Comparison of ENCODE assay signal across 19 mouse cellular contexts in genomic region chr4:155451597-155451996, GRCm38 (mm10). TPM values are rescaled to one million over a fixed set of nuclear protein-coding genes. Genes with fewer than 3 reads are reported as not detected.
DNase-seq lines count a peak whose midpoint lies in the region; ATAC-seq and TF ChIP-seq lines count a peak whose summit lies in the region.
"Had no signal": no experiment of that assay in that cellular context is flagged by ENCODE, and none has a peak within 500 bp of the region (broad histone marks: within the 10 kb centered on the region; RNA-seq: fewer than 3 reads in every experiment).

No protein-coding gene starts in this region.

- H3K36me3 ChIP-seq in forebrain, embryonic 10.5 days (replicated peaks), result no peaks in the 10 kb centered on the region
- no peaks in the 10 kb centered on the region for H3K36me3 ChIP-seq in forebrain, postnatal 0 days (ENCODE audit: insufficient read depth)
- no peaks in the 10 kb centered on the region for H3K36me3 ChIP-seq in midbrain, embryonic 11.5 days (ENCODE audit: control insufficient read depth, insufficient read depth, low read length)
- H3K36me3 ChIP-seq in midbrain, embryonic 13.5 days, result no peaks in the 10 kb centered on the region
- H3K36me3 ChIP-seq in embryonic facial prominence, embryonic 11.5 days (replicated peaks; ENCODE audit: control insufficient read depth, insufficient read depth, low read depth, low read length), result no peaks in the 10 kb centered on the region
- H3K36me3 ChIP-seq in midbrain, embryonic 14.5 days (ENCODE audit: control insufficient read depth, insufficient read depth, low read length), result no peaks in the 10 kb centered on the region
- H3K36me3 ChIP-seq in kidney, embryonic 16.5 days (ENCODE audit: insufficient read depth, low read length), result no peaks in the 10 kb centered on the region
- H3K36me3 ChIP-seq: forebrain, embryonic 15.5 days; heart, embryonic 12.5 days; hindbrain, embryonic 13.5 days had no signal

- peak overlapping the region; percentile 4; the same call in 1 of the 2 replicates for H3K4me3 ChIP-seq in forebrain, embryonic 10.5 days
- no peak overlapping the region for H3K4me3 ChIP-seq in forebrain, postnatal 0 days (ENCODE audit: low read depth, low read length)
- no peak overlapping the region for H3K4me3 ChIP-seq in midbrain, embryonic 11.5 days (ENCODE audit: low read depth, low read length)
- no peak overlapping the region for H3K4me3 ChIP-seq in midbrain, embryonic 13.5 days (replicated peaks)
- no peak overlapping the region for H3K4me3 ChIP-seq in embryonic facial prominence, embryonic 11.5 days (ENCODE audit: low read depth, low read length)
- no peak overlapping the region for H3K4me3 ChIP-seq in midbrain, embryonic 14.5 days (replicated peaks; ENCODE audit: low read depth, low read length)
- no peak overlapping the region for H3K4me3 ChIP-seq in kidney, embryonic 16.5 days (ENCODE audit: low read length)
- H3K4me3 ChIP-seq: forebrain, embryonic 15.5 days; heart, embryonic 12.5 days; hindbrain, embryonic 13.5 days had no signal

- H3K27ac ChIP-seq in forebrain, embryonic 10.5 days, result 0 out of 2 replicates have a peak overlapping the region, but pooled peaks have one; percentile 17
- no peak overlapping the region for H3K27ac ChIP-seq in forebrain, postnatal 0 days (ENCODE audit: low read depth, low read length)
- H3K27ac ChIP-seq in midbrain, embryonic 11.5 days (ENCODE audit: low read depth, low read length), result no peak overlapping the region
- H3K27ac ChIP-seq in midbrain, embryonic 13.5 days, result no peak overlapping the region
- H3K27ac ChIP-seq in embryonic facial prominence, embryonic 11.5 days (replicated peaks; ENCODE audit: low read depth, low read length), result no peak overlapping the region
- no peak overlapping the region for H3K27ac ChIP-seq in midbrain, embryonic 14.5 days (replicated peaks; ENCODE audit: low read depth, low read length)
- no peak overlapping the region for H3K27ac ChIP-seq in kidney, embryonic 16.5 days (ENCODE audit: low read length)
- H3K27ac ChIP-seq: forebrain, embryonic 15.5 days; hindbrain, embryonic 13.5 days had no signal

- peaks cover 6% of the 10 kb centered on the region for H3K4me1 ChIP-seq in forebrain, embryonic 10.5 days
- no peaks in the 10 kb centered on the region for H3K4me1 ChIP-seq in forebrain, postnatal 0 days (ENCODE audit: insufficient read depth)
- no peaks in the 10 kb centered on the region for H3K4me1 ChIP-seq in midbrain, embryonic 11.5 days (ENCODE audit: control insufficient read depth, insufficient read depth, low read length)
- no peaks in the 10 kb centered on the region for H3K4me1 ChIP-seq in midbrain, embryonic 13.5 days (replicated peaks)
- H3K4me1 ChIP-seq in embryonic facial prominence, embryonic 11.5 days (ENCODE audit: control insufficient read depth, insufficient read depth, low read length), result no peaks in the 10 kb centered on the region
- no peaks in the 10 kb centered on the region for H3K4me1 ChIP-seq in midbrain, embryonic 14.5 days (ENCODE audit: control insufficient read depth, insufficient read depth, low read length)
- H3K4me1 ChIP-seq in kidney, embryonic 16.5 days (ENCODE audit: insufficient read depth, low read length), result no peaks in the 10 kb centered on the region
- H3K4me1 ChIP-seq: forebrain, embryonic 15.5 days; heart, embryonic 12.5 days; hindbrain, embryonic 13.5 days had no signal

- H3K9me3 ChIP-seq in forebrain, embryonic 10.5 days, result no peaks in the 10 kb centered on the region
- H3K9me3 ChIP-seq in forebrain, postnatal 0 days (ENCODE audit: low read length), result no peaks in the 10 kb centered on the region
- no peaks in the 10 kb centered on the region for H3K9me3 ChIP-seq in midbrain, embryonic 11.5 days (ENCODE audit: control insufficient read depth, low read length)
- H3K9me3 ChIP-seq in midbrain, embryonic 13.5 days, result no peaks in the 10 kb centered on the region
- H3K9me3 ChIP-seq in embryonic facial prominence, embryonic 11.5 days (replicated peaks; ENCODE audit: control insufficient read depth, low read length), result no peaks in the 10 kb centered on the region
- no peaks in the 10 kb centered on the region for H3K9me3 ChIP-seq in midbrain, embryonic 14.5 days (ENCODE audit: control insufficient read depth, low read length)
- no peaks in the 10 kb centered on the region; the same call in 1 of the 2 replicates for H3K9me3 ChIP-seq in kidney, embryonic 16.5 days (ENCODE audit: low read length)
- H3K9me3 ChIP-seq: forebrain, embryonic 15.5 days; heart, embryonic 12.5 days; hindbrain, embryonic 13.5 days had no signal

- H3K27me3 ChIP-seq in forebrain, embryonic 10.5 days (ENCODE audit: poor library complexity, severe bottlenecking), result no peaks in the 10 kb centered on the region
- H3K27me3 ChIP-seq in forebrain, postnatal 0 days (ENCODE audit: insufficient read depth, low read length), result no peaks in the 10 kb centered on the region
- H3K27me3 ChIP-seq in midbrain, embryonic 11.5 days (ENCODE audit: control insufficient read depth, insufficient read depth, low read length), result no peaks in the 10 kb centered on the region
- no peaks in the 10 kb centered on the region for H3K27me3 ChIP-seq in midbrain, embryonic 13.5 days
- H3K27me3 ChIP-seq in embryonic facial prominence, embryonic 11.5 days (ENCODE audit: control insufficient read depth, insufficient read depth, low read length), result no peaks in the 10 kb centered on the region
- no peaks in the 10 kb centered on the region for H3K27me3 ChIP-seq in midbrain, embryonic 14.5 days (ENCODE audit: control insufficient read depth, insufficient read depth, low read length)
- H3K27me3 ChIP-seq in kidney, embryonic 16.5 days (ENCODE audit: insufficient read depth, low read length), result no peaks in the 10 kb centered on the region
- H3K27me3 ChIP-seq: forebrain, embryonic 15.5 days; heart, embryonic 12.5 days; hindbrain, embryonic 13.5 days had no signal

- DNase-seq in forebrain, embryonic 10.5 days (ENCODE audit: extremely low spot score, low spot score), result no peak
- no peak for DNase-seq in forebrain, postnatal 0 days
- DNase-seq in midbrain, embryonic 11.5 days (ENCODE audit: low spot score, missing footprints), result peak; percentile 81
- DNase-seq in embryonic facial prominence, embryonic 11.5 days (ENCODE audit: low spot score), result peak; percentile 61
- DNase-seq in midbrain, embryonic 14.5 days, result peak; percentile 1
- no peak for DNase-seq in c-Kit-positive CD71-positive TER-119-positive erythroid progenitor cells, embryonic 14.5 days (ENCODE audit: low spot score)
- DNase-seq: cerebellum, adult 11 months; gastrocnemius, postnatal 25 days; kidney, adult 2 months; lung, embryonic 14.5 days had no signal

- no peak for TF ChIP-seq CTCF in forebrain, postnatal 0 days (IDR thresholded peaks at IDR 0.05; ENCODE audit: low read depth)

- H3K4me2 ChIP-seq in forebrain, postnatal 0 days (ENCODE audit: low read depth), result no peak overlapping the region
- H3K4me2 ChIP-seq in midbrain, embryonic 11.5 days, result no peak overlapping the region
- no peak overlapping the region for H3K4me2 ChIP-seq in midbrain, embryonic 13.5 days (replicated peaks)
- no peak overlapping the region for H3K4me2 ChIP-seq in embryonic facial prominence, embryonic 11.5 days (ENCODE audit: low read depth, low read length)
- no peak overlapping the region for H3K4me2 ChIP-seq in midbrain, embryonic 14.5 days (ENCODE audit: low read length)
- no peak overlapping the region for H3K4me2 ChIP-seq in kidney, embryonic 16.5 days (replicated peaks; ENCODE audit: low read depth, low read length)
- H3K4me2 ChIP-seq: forebrain, embryonic 15.5 days; heart, embryonic 12.5 days; hindbrain, embryonic 13.5 days; lung, embryonic 14.5 days had no signal

- ATAC-seq in forebrain, postnatal 0 days, result no peak
- ATAC-seq in midbrain, embryonic 11.5 days (ENCODE audit: low FRiP score), result no peak
- no peak for ATAC-seq in midbrain, embryonic 13.5 days
- 0 out of 2 replicates have a peak, but pooled peaks have one; percentile 34 for ATAC-seq in embryonic facial prominence, embryonic 11.5 days (replicated peaks; ENCODE audit: insufficient number of reproducible peaks, low FRiP score, low TSS enrichment, low read depth)
- no peak for ATAC-seq in midbrain, embryonic 14.5 days (ENCODE audit: low FRiP score, low TSS enrichment)
- ATAC-seq in kidney, embryonic 16.5 days (ENCODE audit: low FRiP score, low TSS enrichment), result no peak
- ATAC-seq: forebrain, embryonic 15.5 days had no signal

- 38% methylated on average over 10 of the region's 10 CpGs for WGBS in forebrain, embryonic 10.5 days
- 32% methylated on average over 10 of the region's 10 CpGs for WGBS in forebrain, postnatal 0 days
- 34% methylated on average over 10 of the region's 10 CpGs for WGBS in midbrain, embryonic 11.5 days
- WGBS in midbrain, embryonic 13.5 days, result 32% methylated on average over 10 of the region's 10 CpGs
- 39% methylated on average over 10 of the region's 10 CpGs for WGBS in embryonic facial prominence, embryonic 11.5 days
- WGBS in midbrain, embryonic 14.5 days, result 36% methylated on average over 10 of the region's 10 CpGs
- WGBS in kidney, embryonic 16.5 days, result 40% methylated on average over 10 of the region's 10 CpGs

- H3K9ac ChIP-seq in forebrain, postnatal 0 days, result no peak overlapping the region
- H3K9ac ChIP-seq in midbrain, embryonic 11.5 days (ENCODE audit: low read length), result no peak overlapping the region
- H3K9ac ChIP-seq in midbrain, embryonic 13.5 days (replicated peaks), result no peak overlapping the region
- no peak overlapping the region for H3K9ac ChIP-seq in embryonic facial prominence, embryonic 11.5 days (replicated peaks; ENCODE audit: low read length)
- no peak overlapping the region for H3K9ac ChIP-seq in midbrain, embryonic 14.5 days (replicated peaks; ENCODE audit: low read length)
- H3K9ac ChIP-seq in kidney, embryonic 16.5 days (replicated peaks; ENCODE audit: low read length), result no peak overlapping the region
- H3K9ac ChIP-seq: forebrain, embryonic 15.5 days; heart, embryonic 12.5 days; hindbrain, embryonic 13.5 days; lung, embryonic 14.5 days had no signal

RNA-seq across cellular contexts. Expression of gene Tmem52, which starts 17.3 kb away (rescaled TPM):
- not detected in 2 replicates for polyA plus RNA-seq in forebrain, embryonic 10.5 days (2016; fragmentation: Nextera tagmentation; extraction: Ambion mirVana)
- 0.52 TPM in 1 of 2 replicates, not detected in the other for total RNA-seq in forebrain, postnatal 0 days (2014; rRNA removed)
- 0.23 and 0.29 TPM in 2 replicates for polyA plus RNA-seq in forebrain, postnatal 0 days (2015; fragmentation: Nextera tagmentation; extraction: Ambion mirVana)
- not detected in 2 replicates for polyA plus RNA-seq in midbrain, embryonic 11.5 days (2014; fragmentation: Nextera tagmentation; extraction: Ambion mirVana)
- not detected in 2 replicates for polyA plus RNA-seq in midbrain, embryonic 13.5 days (2015; fragmentation: Nextera tagmentation; extraction: Ambion mirVana)
- not detected in 2 replicates for polyA plus RNA-seq in embryonic facial prominence, embryonic 11.5 days (2014; fragmentation: Nextera tagmentation; extraction: Ambion mirVana)
- polyA plus RNA-seq in midbrain, embryonic 14.5 days (2014; fragmentation: Nextera tagmentation; extraction: Ambion mirVana), result 0.57 TPM in 1 of 2 replicates, not detected in the other
- polyA plus RNA-seq in kidney, embryonic 16.5 days (2015; fragmentation: Nextera tagmentation; extraction: Ambion mirVana), result 1.9 and 2.2 TPM in 2 replicates
- total RNA-seq: common myeloid progenitor, adult 5-6 weeks; liver, adult 2 months had no signal
- polyA plus RNA-seq: heart, embryonic 12.5 days; hindbrain, embryonic 13.5 days; liver, adult 2 months; lung, embryonic 14.5 days; neural tube, embryonic 14.5 days had no signal

RNA-seq across cellular contexts. Expression of gene Gnb1, which starts 39.6 kb away (rescaled TPM):
- polyA plus RNA-seq in forebrain, embryonic 10.5 days (2016; fragmentation: Nextera tagmentation; extraction: Ambion mirVana), result 607 and 643 TPM in 2 replicates
- 252 and 268 TPM in 2 replicates for total RNA-seq in forebrain, postnatal 0 days (2014; rRNA removed)
- polyA plus RNA-seq in forebrain, postnatal 0 days (2015; fragmentation: Nextera tagmentation; extraction: Ambion mirVana), result 1,233 and 1,420 TPM in 2 replicates
- 771 and 811 TPM in 2 replicates for polyA plus RNA-seq in midbrain, embryonic 11.5 days (2014; fragmentation: Nextera tagmentation; extraction: Ambion mirVana)
- polyA plus RNA-seq in midbrain, embryonic 13.5 days (2015; fragmentation: Nextera tagmentation; extraction: Ambion mirVana), result 1,008 and 1,072 TPM in 2 replicates
- 677 and 691 TPM in 2 replicates for polyA plus RNA-seq in embryonic facial prominence, embryonic 11.5 days (2014; fragmentation: Nextera tagmentation; extraction: Ambion mirVana)
- polyA plus RNA-seq in midbrain, embryonic 14.5 days (2014; fragmentation: Nextera tagmentation; extraction: Ambion mirVana), result 1,231 and 1,263 TPM in 2 replicates
- 413 and 477 TPM in 2 replicates for polyA plus RNA-seq in kidney, embryonic 16.5 days (2015; fragmentation: Nextera tagmentation; extraction: Ambion mirVana)

RNA-seq across cellular contexts. Expression of gene Cfap74, which starts 42.6 kb away (rescaled TPM):
- polyA plus RNA-seq in forebrain, embryonic 10.5 days (2016; fragmentation: Nextera tagmentation; extraction: Ambion mirVana), result 10.7 and 10.8 TPM in 2 replicates
- 7.2 and 10.8 TPM in 2 replicates for total RNA-seq in forebrain, postnatal 0 days (2014; rRNA removed)
- polyA plus RNA-seq in forebrain, postnatal 0 days (2015; fragmentation: Nextera tagmentation; extraction: Ambion mirVana), result 5.1 and 6.6 TPM in 2 replicates
- polyA plus RNA-seq in midbrain, embryonic 11.5 days (2014; fragmentation: Nextera tagmentation; extraction: Ambion mirVana), result 6.3 and 6.5 TPM in 2 replicates
- 3.8 and 4.2 TPM in 2 replicates for polyA plus RNA-seq in midbrain, embryonic 13.5 days (2015; fragmentation: Nextera tagmentation; extraction: Ambion mirVana)
- 4.8 and 5.6 TPM in 2 replicates for polyA plus RNA-seq in embryonic facial prominence, embryonic 11.5 days (2014; fragmentation: Nextera tagmentation; extraction: Ambion mirVana)
- 3.3 and 3.6 TPM in 2 replicates for polyA plus RNA-seq in midbrain, embryonic 14.5 days (2014; fragmentation: Nextera tagmentation; extraction: Ambion mirVana)
- polyA plus RNA-seq in kidney, embryonic 16.5 days (2015; fragmentation: Nextera tagmentation; extraction: Ambion mirVana), result 1.5 and 1.8 TPM in 2 replicates

RNA-seq across cellular contexts. Expression of gene Gabrd, which starts 53.7 kb away (rescaled TPM):
- polyA plus RNA-seq in forebrain, embryonic 10.5 days (2016; fragmentation: Nextera tagmentation; extraction: Ambion mirVana), result not detected in 2 replicates
- 6.1 and 7.1 TPM in 2 replicates for total RNA-seq in forebrain, postnatal 0 days (2014; rRNA removed)
- polyA plus RNA-seq in forebrain, postnatal 0 days (2015; fragmentation: Nextera tagmentation; extraction: Ambion mirVana), result 3.8 and 5.1 TPM in 2 replicates
- polyA plus RNA-seq in midbrain, embryonic 11.5 days (2014; fragmentation: Nextera tagmentation; extraction: Ambion mirVana), result not detected in 2 replicates
- 0.11 TPM in 1 of 2 replicates, not detected in the other for polyA plus RNA-seq in midbrain, embryonic 13.5 days (2015; fragmentation: Nextera tagmentation; extraction: Ambion mirVana)
- polyA plus RNA-seq in embryonic facial prominence, embryonic 11.5 days (2014; fragmentation: Nextera tagmentation; extraction: Ambion mirVana), result not detected in 2 replicates
- 0.19 TPM in 1 of 2 replicates, not detected in the other for polyA plus RNA-seq in midbrain, embryonic 14.5 days (2014; fragmentation: Nextera tagmentation; extraction: Ambion mirVana)
- 0.07 TPM in 1 of 2 replicates, not detected in the other for polyA plus RNA-seq in kidney, embryonic 16.5 days (2015; fragmentation: Nextera tagmentation; extraction: Ambion mirVana)
- total RNA-seq: megakaryocyte progenitor cell, adult 5-6 weeks had no signal
- polyA plus RNA-seq: heart, embryonic 12.5 days; lung, embryonic 14.5 days had no signal

Comparison
In these comparisons a context has a peak if more than half of its experiments do, and no peak if none do; other contexts are left out.
1. DNase-seq: peak in midbrain, embryonic 11.5 days (single experiment), embryonic facial prominence, embryonic 11.5 days (single experiment) and midbrain, embryonic 14.5 days (single experiment); none in forebrain, embryonic 10.5 days (single experiment), forebrain, postnatal 0 days (single experiment) and c-Kit-positive CD71-positive TER-119-positive erythroid progenitor cells, embryonic 14.5 days (single experiment).